Mouse (Mus musculus) activated CD4-positive, CD25-positive, alpha-beta regulatory T cell, adult 9 weeks (primary cell): Measurements from ENCODE around the gene Pld1. TPM values are rescaled to one million over a fixed set of nuclear protein-coding genes. Genes with fewer than 3 reads are reported as not detected.

Experiments used
- polyA plus RNA-seq: library from polyadenylated mRNA; unstranded; fragments of 100-300 nt; shearing (Covaris generic); gene quantifications from one replicate; pipeline ENCODE4 v1.2.1, GENCODE M21; 2017

The Pld1 gene
- 0.73 TPM for polyA plus RNA-seq

GRCm38 (mm10) chr3:27938381-27939323 is at the start of gene Pld1:
Pld1 (plus strand) TSS chr3:27938695.

GRCm38 (mm10) chr3:27896318-27896892 is 42.1 kb upstream of the Pld1 start, which contains the start of gene Tmem212:
Tmem212 (minus strand) TSS chr3:27896368.

Other genes starting within 250 kb of the Pld1 start
- gene Fndc3b, start 227.4 kb upstream of the Pld1 start, polyA plus RNA-seq: 0.59 TPM
- gene Tmem212, start 42.3 kb upstream of the Pld1 start, polyA plus RNA-seq: not detected